Mouse (Mus musculus): ENCODE data around the gene Trnau1ap.

- TF ChIP-seq CTCF (IDR thresholded peaks at IDR 0.05; ENCODE audit: control insufficient read depth, insufficient read depth, insufficient replicate concordance, low read depth, low read length): no peak
- TF ChIP-seq POLR2A (IDR thresholded peaks at IDR 0.05; ENCODE audit: control insufficient read depth, low read depth, low read length): no peak
Observed at GRCm38 (mm10) chr4:132305276-132305675, 24.1 kb downstream of the Trnau1ap start.
